Mouse (Mus musculus): ENCODE data around the gene Cln6.
A peak's percentile ranks its signal among the peaks of the same experiment; 100 is the strongest.
"Not testable (repeated sequence)": the region's sequence is repeated elsewhere in the genome, so short reads cannot be mapped to it uniquely, and the experiment has no call there.

Cln6 gene

DNA sequence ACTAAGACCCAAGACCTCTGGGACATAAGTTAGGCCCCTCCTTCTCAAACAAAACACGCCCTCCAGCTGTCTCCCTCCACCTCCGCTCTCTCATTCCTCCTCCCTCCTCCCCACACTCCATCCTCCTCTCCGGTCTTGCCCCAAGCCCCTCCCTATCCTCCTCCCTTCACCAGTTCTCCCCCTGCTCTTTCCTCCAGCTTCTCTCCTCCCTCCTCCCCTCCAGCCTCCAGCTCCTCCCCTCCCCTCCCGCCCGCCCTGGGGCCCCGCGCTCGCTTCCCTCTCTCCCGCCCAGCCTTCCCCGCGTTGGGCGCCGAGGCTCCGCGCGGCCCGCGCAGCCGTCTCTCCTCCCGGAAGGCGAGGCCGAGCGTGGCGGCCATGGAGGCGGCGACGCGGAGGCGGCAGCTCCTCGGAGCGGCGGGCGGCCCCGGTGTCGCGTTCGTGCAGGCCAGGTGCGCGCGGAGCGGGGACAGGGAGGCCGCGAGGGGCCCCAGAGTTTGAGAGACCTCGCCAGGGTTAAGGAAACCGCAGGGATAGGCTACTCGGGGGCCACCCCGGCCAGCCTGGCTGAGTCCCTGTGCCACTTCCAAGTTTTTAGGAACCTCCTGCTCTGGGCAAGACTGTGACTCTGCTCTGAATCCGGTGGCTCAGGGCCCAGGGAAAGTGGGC lies at the start of gene Cln6:
Gene Cln6, plus strand, starts transcription at position 280 of the 666 bp plus-strand sequence.
- peak; percentile 77 for DNase-seq

DNA sequence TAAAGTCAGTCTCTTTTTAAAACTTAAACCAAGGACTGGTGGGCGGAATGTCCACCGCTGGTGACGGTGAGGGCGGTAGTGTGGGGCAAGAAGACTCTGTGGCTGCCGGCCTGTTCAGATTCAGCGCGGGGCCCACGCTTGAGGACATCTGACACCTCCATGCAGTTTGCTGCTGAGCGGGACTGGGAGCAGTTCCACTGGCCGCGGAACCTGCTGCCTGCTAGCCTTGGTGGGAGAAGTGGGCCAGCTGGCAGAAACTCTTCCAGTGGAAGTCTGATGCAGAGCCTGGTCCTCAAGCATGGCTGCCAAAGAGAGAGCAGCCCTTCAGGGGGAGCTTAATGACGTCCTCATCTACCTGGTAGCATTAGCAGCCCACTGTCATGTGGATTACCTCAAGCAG lies 48.7 kb upstream of the Cln6 start:
- DNase-seq: no peak

DNA sequence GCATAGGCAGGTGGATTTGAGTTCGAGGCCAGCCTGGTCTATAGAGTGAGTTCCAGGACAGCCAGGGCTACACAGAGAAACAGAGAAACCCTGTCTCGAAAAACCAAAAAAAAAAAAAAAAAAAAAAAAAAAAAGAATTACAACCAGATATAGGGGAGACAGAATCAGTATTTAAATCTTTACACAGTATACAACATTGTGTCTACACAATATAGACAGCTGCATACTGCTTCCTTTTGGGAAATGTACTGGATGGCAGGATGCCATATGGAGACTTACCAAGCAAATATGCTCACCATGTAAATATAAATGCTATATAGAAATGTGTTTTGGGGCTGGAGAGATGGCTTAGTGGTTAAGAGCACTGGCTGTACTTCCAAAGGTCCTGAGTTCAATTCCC lies 39.4 kb upstream of the Cln6 start:
- DNase-seq: not testable (repeated sequence)

DNA sequence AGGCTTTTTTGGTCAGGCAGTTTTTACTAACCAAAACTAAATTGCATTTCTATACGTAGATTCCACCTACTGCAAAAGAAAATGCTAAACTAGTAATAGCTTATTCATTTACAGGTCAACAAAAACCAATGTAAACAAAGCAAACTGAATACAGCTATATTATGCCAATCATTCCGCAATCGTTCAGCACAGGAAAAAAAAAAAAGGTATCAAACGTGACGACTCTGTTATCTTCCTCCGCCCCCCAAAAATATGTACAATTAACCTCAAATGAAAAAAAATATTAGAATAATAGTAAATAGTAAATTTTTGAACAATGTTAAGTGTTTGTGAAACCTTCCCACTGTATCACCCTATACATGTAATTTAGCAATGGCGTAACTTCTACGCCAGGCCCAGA lies 28.5 kb upstream of the Cln6 start:
- DNase-seq: no peak

DNA sequence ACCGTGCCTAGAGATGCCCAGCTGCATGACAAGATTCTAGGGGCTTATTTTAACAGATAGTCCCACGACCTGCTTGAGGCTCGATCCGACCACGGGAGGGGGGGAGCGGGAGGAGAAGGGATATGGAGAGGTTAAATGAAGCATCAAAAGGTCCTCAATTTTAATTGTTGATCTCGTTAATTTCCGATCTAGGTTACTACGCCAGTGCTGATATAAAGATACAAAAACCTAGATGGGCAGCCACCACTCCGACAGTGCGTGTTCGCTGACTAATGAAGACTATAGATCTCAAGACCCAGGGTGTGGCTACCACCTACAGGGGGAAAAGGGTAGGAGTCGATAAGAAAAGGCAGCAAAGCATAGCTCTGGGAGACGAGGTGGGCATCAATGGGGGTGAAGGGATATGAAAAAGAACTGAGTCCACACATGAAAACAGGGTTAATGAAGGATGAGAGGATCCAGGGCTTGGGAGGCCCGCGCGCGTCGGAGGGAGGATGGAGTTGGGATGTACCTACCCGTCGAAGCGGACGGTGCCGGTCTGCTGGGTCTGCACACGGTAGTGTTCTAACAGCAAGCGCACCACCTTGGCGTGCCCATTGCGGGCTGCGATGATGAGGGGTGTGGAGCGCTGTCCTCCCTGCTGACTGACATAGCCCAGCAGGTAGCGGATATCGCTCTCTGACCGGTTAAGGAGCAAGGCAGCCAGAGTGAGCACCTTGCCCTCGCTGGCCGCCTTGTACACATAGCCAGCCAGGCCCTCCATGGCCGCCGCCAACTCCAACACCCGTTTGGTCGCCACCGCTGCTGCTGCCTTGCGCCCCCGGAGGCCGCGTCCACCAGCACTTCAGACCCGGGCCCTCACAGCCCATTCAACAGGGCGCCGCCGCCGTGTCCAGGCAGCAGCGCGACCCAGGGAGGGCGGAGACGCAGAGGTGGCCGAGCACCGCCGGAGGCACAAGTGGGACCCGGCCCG lies 27.8 kb upstream of the Cln6 start:
- peak; percentile 39 for DNase-seq

DNA sequence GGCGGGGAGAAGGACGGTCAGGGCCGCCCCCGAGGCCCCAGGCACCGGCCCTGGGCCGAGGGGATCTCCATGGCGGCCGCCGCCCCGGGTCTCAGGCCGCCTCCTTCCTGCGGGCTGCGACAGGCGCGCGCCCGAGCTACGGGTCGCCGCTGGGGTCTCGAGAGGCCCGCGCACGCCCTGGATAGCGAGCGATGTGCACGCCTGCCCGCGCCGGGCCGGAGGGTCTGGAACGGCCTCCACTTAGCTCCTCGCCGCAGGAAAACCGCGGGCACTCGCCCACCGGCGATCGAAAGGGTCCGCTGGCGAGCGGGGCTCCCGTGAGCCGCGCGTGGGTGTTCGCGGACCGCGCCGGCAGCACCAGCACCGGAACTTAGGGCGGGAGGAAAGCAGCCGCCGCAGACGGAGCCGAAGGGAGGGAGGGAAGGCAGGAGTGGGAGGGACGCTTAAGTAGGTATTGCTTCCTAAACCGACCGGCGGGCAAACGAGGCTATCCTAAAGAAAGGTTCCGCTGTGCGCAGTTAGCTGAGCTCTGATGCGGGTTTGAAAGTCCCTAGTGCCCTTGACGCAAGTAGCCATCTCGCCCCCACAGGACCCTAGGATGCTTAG lies 27.0 kb upstream of the Cln6 start, which contains the start of gene Fem1b:
Gene Fem1b, minus strand, starts transcription at position 419 of the 606 bp plus-strand sequence.
- peak; percentile 93 for DNase-seq

DNA sequence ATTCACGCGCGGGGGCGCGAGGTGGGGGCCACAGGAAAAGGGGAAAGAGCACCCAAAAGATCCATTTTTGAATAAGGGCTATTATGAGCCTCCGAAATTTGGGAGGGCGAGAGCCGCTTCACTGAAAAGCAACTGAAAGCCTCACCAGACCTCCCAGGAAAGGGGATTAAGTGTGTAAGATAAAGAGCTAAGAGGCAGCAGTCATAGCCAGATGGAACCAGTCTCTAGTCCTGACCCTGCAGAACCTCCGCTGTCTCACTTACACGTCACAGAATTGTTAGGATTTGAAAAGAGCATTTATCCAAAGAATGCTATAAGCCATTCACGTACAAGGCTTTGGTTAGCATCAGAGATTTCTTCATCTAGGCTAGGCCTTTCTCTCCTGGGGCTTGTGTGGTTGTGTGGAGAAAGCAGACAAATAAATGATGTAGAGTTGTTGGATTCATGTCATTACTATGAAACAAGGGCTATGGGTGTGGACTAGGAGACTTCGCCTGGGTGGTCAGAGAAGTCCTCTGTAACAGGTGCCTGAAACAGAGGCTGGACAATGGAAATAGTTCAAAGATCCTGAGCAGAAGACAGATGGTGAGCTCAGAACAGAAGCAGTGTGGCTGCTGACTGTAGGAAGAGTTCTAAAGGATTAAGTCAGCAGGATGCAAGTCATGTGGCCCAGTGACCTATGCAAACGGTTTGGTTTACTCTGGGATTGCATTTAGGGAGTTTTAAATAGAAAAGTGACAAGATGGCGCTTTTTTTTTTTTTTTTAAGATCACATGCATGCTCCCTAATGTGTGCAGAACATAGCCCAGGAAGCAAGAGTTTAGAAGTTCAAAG lies 26.2 kb upstream of the Cln6 start:
- no peak for DNase-seq

DNA sequence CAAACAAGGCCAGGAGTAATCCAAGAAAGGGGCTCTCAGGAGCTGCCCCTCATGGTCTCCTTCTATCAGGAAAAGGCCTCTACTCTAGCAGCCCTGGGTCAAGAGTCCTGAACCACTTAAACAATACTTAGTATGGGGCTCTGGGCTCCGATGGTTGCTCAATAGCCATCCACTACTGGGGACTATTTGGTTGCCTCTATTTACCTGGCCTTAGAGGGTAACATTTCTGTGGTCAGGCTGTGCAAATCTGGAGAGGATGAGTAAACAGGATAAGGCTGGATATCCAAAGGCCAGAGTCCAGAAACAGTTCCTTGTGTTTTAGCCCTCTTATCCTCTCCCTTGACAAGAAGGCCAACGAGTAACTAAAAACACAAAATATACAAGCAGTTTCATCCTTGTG lies 23.8 kb upstream of the Cln6 start:
- no peak for DNase-seq

DNA sequence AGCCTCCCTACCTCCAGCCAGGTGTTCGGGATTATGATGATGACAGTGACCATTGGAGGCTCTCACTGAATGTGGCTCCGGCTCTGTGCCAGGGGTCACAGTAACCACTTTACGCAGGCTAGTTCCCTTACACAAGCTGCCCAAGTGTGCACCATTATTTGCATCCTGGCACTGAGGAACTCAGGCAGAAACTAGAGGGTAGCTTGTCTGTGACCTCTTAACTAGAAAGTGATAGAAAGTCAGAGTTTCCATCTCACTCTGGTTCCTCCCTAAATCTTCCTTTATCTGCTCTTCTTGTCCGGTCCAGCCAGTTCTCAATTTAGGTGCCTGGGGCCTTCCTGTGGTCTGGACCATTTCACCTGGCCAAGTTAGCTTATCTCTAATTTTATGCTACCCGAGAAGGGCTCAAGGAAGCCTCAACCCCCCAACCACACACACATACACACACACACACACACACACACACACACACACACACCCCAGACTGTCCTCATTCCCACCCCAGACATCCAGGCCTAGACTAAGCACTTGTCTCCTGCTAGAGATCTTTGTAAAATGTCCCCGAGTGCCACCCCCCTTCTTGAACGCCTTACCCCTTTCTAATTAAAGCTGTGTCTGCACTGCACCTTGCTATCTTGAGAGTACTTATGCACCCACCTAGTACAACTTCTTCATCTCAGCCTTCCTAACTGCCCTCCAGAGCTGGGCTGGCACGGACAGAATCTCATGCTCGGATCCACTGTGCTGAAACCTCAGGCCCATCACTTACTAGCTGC lies 22.1 kb upstream of the Cln6 start:
- DNase-seq: no peak

DNA sequence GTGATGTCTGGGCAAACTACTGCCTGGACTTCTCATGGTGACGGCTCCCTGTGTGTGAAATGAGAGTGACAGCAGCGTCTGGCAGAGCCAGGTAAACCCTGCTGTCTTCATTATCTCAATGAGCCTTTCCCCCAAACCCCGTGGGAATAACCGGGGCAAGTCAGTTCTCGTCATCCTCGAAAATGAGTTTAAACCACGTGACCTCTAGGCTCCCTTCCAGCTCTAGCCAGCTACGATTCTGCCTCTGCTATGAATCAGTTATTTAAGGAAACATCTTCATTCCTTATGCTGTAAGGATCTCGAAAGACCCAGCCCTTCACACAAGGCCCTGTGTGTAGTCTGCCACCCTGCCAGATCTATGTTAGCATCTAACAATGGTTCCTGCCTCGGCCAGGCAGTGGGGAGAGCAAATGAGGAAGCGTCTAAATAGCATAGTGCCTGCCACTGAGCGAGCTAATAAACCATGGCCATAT lies 21.4 kb upstream of the Cln6 start:
- no peak for DNase-seq

DNA sequence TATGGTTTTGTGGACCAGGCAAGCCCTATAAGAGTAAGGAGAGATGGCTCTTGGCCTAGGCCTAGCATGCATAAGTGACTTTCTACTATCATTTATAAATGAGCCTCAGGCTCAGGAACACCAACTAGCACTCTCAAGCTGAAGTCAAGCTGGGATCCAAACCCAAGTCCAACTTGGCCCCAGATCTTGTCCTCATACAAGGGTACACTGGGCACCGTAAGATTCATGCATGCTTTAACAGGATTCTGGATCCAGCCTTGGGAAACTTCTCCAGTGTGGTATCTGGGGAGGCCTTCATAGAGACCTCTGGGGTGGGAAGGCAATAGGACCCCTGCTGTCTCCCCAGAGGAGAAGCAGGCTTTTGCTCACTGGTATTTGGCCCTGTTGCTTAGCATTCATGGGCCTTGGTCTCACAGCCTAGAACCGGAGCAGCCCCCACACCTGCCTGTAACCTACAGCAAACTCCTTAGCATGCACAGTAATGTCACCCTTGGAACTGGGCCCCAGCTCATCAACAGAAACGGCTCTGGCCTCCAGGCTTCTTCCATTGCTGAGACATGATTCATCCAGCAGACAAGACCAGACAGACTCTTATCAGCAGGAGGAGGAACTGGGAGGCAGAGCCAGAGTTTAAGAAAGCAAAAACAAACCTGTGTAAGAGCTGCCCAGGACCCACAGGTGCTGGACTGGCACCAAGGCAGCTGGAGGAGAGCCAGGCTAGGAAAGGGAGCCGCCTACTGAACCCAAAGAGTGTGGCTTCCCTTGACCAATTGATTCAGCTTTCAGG lies 20.6 kb upstream of the Cln6 start:
- no peak for DNase-seq

DNA sequence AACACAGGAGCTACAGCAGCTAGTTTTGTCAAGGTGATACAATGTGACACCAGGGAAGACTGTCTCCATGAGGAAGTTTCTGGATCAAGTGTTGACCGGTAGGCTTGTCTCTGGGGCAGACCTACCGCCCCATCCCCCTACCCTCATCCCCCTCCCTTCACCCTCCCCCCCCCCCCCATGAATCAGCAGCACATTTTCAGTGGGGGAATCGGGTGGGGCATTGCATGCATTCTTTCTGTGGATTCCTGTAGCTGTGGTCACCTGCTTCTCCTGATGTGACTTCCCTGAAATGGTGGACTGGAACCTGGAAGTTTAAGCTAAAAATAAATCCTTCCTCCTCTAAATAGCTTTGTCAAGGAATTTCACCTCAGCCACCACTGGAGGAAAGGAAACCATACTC lies 19.1 kb upstream of the Cln6 start:
- DNase-seq: no peak

DNA sequence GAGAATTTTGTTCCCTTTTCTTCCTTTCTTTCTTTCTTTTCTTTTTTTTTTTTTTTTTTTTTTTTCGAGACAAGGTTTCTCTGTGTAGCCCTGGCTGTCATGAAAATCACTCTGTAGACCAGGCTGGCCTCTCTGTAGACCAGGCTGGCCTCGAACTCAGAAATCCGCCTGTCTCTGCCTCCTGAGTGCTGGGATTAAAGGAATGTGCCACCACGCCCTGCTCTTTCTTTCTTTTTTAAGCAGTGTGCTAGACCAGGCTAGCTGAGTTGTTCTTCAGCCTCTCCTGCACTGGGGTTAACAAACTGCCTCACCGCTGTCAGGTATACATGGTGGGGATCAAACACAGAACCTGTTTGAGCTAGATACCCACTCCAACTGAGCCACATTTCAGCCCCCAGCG lies 18.7 kb upstream of the Cln6 start:
- DNase-seq: not testable (repeated sequence)

DNA sequence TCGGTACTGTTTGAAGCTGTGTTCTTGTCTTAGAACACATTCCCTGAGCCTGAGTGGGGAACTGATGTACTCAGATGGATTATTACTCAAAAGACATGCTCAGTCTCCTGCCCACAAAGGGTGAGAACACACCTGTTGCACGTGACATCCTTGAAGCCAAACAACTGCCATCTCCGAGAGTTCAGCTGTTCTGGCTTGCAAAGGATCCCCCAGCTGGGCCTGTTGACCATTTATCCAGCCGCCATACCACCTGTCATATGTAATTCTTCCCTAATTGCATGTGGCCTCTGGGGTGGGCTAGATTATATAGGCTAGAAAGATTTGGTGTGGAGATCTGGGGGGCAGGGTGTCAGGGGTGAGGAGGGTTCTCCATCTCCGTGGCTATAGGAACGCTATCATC lies 17.8 kb upstream of the Cln6 start:
- no peak for DNase-seq

DNA sequence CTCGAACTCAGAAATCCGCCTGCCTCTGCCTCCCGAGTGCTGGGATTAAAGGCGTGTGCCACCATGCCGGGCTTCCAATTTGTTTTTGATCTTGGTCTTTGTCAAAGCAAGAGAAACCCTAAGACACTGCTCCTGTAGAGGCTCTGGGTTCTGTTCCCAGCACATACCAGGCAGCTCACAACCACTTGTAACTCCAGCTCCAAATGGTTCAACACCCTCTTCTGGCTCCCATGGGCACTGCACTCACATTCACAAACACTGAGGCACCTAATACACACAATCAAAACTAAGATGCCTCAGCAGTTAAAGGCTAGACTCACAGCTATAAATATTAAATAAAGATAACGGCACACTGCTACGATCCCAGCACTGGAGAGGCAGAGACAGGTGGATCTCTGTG lies 16.8 kb upstream of the Cln6 start:
- no peak for DNase-seq

DNA sequence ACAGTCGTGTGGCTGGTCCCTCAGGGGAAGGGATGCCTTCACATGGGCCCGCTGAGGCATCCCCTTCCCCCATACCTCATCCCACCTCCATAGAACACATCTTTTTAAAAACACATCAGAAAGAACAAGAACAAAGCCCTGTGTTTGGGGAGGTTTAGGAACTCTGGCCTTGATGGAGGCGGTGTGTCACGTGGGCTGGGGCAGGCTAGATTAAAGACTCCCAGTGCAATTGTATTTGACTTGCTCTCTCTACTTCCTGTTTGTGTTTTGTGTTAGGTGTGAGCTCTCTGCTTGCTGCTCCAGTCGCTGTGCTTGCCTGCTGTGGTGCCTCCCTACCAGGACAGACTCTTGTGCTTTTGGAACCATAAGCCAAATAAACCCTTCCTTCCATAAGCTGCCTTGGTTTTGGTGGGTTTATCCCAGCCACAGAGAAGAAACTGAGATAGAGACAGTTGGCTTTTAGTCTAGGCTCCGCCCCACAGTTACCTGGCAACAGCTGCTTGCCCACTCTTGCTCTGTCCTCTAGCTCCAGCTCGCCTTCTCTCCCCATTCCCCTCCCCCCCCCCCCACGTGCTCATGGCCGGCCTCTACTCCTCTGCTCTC lies 12.7 kb upstream of the Cln6 start:
- DNase-seq: peak; percentile 44

DNA sequence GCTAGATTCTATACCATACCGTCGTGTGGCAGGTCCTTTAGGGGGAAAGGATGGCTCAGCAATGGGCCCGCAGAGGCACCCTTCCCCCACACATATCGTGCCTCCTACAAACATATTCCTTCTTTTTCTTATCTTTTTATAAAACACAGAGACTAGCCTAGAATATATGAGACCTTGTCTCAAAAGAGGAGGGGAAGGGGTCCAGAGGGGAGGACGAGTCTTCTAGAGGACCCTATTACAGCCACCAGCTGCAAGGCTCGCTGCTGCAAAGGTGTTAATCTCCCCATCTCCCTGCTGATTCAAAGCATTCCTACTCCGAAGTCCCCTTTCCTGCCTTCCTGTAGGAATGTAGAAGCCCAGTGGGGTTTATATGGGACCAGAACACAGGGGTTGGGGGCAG lies 12.1 kb upstream of the Cln6 start:
- no peak for DNase-seq

DNA sequence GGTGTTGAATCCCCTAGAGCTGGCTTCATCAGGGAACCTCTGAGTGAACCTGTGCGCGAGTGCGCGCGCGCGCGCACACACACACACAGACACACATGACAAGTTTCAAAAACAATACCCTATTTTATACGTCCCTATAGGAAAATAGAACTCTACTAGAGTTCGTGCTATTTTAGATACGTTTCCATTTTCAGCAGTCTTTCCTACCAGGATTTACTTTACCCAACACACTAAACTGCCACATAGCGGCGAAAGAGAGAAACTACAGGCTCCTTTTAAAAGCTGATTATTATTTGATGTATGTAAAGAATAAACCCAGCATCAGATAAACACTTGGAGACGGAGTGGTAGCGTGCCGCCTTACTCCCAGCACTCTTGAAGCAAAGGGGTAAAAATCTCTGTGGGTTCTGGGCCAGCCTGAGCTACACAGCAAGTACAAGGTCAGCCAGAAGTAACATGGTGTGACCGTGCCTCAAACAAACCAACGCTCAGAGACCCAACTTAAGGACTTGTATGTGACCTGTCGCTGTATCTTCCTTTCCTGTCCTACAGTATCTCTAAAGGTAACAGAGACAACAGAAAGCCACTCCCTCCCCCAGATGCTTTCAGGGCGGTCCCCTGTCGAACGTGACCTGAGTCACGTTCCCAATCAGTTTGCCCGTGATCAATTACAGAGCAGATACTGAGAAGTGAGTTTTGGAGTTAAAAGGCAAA lies 10.5 kb upstream of the Cln6 start:
- no peak for DNase-seq

DNA sequence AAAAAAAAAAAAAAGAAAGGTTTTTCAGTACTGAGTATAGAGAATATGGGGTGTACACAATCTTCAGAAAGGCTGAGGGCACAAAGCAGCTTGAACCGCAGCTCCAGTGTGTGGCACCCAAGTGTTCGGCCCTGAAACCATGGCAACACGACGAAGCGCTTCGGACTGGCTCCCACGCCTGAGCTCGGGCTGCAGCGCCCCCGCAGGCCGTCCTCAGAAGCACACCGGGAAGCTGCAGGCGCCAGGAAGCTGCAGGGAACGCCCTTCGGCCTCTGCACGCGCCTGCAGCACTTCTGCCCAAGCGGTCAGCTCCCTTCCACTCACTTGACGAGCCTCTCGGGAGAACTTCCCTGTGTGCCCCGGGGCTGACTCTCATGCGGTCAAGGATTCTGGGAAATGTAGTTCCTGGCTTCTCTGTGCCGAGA lies 9.9 kb upstream of the Cln6 start:
- peak; percentile 88 for DNase-seq

DNA sequence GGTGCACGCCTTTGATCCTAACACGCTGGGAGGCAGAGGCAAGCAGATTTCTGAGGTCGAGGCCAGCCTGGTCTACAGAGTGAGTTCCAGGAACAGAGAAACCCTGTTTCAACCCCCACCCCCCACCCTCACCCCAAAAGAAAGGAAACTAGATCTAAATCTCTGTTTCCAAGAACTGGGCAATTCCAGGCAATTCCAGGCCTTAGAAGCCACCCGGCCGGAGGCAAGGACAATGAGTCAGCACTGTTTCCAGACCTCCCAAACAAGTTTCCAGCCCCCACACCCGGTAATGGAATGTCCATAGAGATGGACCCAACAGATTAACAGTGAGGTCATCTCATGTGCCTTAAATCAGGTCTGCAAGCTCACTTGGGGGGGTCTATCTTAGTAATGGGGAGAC lies 8.7 kb upstream of the Cln6 start:
- no peak for DNase-seq
